Mouse (Mus musculus) intestine, embryonic 16.5 days (tissue): ENCODE measurements around the gene Pdk2. TPM values are rescaled to one million over a fixed set of nuclear protein-coding genes. Genes with fewer than 3 reads are reported as not detected.

Experiments
- ATAC-seq: fragments of 200-750 bp; cut with Nextera tagmentation; 2 replicates; pipeline ENCODE4 v1.8.0; 2017; ENCODE audit warnings: moderate TSS enrichment, moderate library complexity
- H3K27ac ChIP-seq: fragments of 300-500 bp; sonication (generic); 2 replicates; pipeline ENCODE4 v1.5.1; 2014; ENCODE audit warnings: mild to moderate bottlenecking, low read length
- H3K27me3 ChIP-seq: fragments of 300-500 bp; sonication (generic); replicated peaks from 2 replicates; pipeline ENCODE4 v1.6.1; 2014; ENCODE audit warnings: low read length, control low read depth, mixed read lengths; ENCODE audit not compliant: control insufficient read depth, insufficient read depth
- H3K36me3 ChIP-seq: fragments of 300-500 bp; sonication (generic); 2 replicates; pipeline ENCODE4 v1.6.1; 2014; ENCODE audit warnings: low read length, control low read depth; ENCODE audit not compliant: control insufficient read depth, insufficient read depth
- H3K4me1 ChIP-seq: fragments of 300-500 bp; sonication (generic); 2 replicates; pipeline ENCODE4 v1.6.1; 2014; ENCODE audit warnings: low read length, control low read depth, mixed read lengths; ENCODE audit not compliant: control insufficient read depth, insufficient read depth
- H3K4me2 ChIP-seq: fragments of 300-500 bp; sonication (generic); 2 replicates; pipeline ENCODE4 v1.6.1; 2014; ENCODE audit warnings: low read depth, low read length, control low read depth
- H3K4me3 ChIP-seq: fragments of 300-500 bp; sonication (generic); 2 replicates; pipeline ENCODE4 v1.5.1; 2014; ENCODE audit warnings: mild to moderate bottlenecking, low read length
- H3K9ac ChIP-seq: fragments of 300-500 bp; sonication (generic); 2 replicates; pipeline ENCODE4 v1.6.1; 2014; ENCODE audit warnings: low read depth, low read length
- H3K9me3 ChIP-seq: fragments of 300-500 bp; sonication (generic); 2 replicates; pipeline ENCODE4 v1.6.1; 2016; ENCODE audit warnings: low read length, control low read depth; ENCODE audit not compliant: control insufficient read depth
- WGBS: fragments of 180-500 bp; shearing (Covaris S2); extraction: QIAGEN DNeasy Blood & Tissue Kit; methylation state at CpG from one replicate; pipeline ENCODE4 v1.1.7; 2014; 5-methylcytosine and 5-hydroxymethylcytosine counted together
- polyA plus RNA-seq: library from polyadenylated mRNA; unstranded; fragments of >200 nt; fragmentation: Nextera tagmentation; extraction: Ambion mirVana; gene quantifications from 2 replicates; pipeline ENCODE4 v1.2.1, GENCODE M21; 2015

Gene Pdk2
- polyA plus RNA-seq, 1 experiment from 2014 or later: 42.2 TPM

DNA sequence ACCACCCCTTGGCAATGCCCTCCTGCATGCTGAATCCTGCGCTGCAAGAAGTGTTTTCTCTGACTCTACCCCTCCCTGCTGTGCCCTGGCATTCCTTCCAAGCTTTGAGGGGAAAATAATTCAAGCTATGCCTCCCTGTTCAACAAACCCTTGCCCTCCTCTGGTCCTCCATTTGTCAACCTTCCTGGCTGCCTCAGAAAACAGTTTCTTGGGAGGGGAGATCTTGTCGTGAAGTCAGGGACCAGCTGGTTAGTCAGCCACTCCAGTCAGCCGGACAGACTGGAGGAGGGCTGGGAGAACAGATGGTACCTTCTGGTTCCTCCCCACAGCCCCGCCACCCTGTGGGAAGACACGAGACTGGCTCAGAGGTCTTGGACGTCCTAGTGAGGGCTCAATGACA lies 3.8 kb downstream of the Pdk2 start:
- no peak overlapping the region for H3K27ac ChIP-seq
- no peak for ATAC-seq
- no peak overlapping the region for H3K4me3 ChIP-seq
- no peak overlapping the region for H3K4me2 ChIP-seq
- H3K36me3 ChIP-seq: peaks cover 2% of the 10 kb centered on the region; the same call in 1 of the 2 replicates
- no peaks in the 10 kb centered on the region for H3K9me3 ChIP-seq
- H3K9ac ChIP-seq: no peak overlapping the region
- peaks cover 37% of the 10 kb centered on the region for H3K4me1 ChIP-seq
- H3K27me3 ChIP-seq: no peaks in the 10 kb centered on the region
- whole genome bisulfite sequencing: 57% methylated on average over 6 of the region's 6 CpGs

DNA sequence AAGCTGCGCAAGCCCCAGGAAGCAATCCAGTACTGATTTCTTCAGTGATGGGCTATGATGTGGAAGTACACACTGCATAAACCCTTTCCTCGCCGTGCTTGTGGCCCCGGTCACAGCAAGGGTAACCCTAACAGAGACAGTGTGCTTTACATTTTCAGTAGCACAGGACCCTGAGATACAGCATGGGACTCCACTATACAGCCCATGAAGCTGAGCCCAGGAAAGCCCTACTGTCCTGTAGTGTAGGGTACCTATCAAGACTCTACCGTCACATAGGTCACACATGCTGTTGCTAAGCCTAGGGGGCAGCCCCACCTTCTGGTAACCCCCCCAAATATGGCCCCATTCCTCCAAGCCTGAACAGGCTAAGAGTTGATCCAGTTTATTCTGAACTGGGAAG lies 4.6 kb downstream of the Pdk2 start:
- H3K4me2 ChIP-seq: no peak overlapping the region
- ATAC-seq: no peak
- 0 out of 2 replicates have a peak overlapping the region, but pooled peaks have one; percentile 7 for H3K9ac ChIP-seq
- H3K27me3 ChIP-seq: no peaks in the 10 kb centered on the region
- WGBS: 95% methylated on average over 5 of the region's 5 CpGs
- peaks cover 2% of the 10 kb centered on the region; the same call in 1 of the 2 replicates for H3K36me3 ChIP-seq
- no peak overlapping the region for H3K4me3 ChIP-seq
- H3K27ac ChIP-seq: no peak overlapping the region
- peaks cover 33% of the 10 kb centered on the region for H3K4me1 ChIP-seq
- no peaks in the 10 kb centered on the region for H3K9me3 ChIP-seq

DNA sequence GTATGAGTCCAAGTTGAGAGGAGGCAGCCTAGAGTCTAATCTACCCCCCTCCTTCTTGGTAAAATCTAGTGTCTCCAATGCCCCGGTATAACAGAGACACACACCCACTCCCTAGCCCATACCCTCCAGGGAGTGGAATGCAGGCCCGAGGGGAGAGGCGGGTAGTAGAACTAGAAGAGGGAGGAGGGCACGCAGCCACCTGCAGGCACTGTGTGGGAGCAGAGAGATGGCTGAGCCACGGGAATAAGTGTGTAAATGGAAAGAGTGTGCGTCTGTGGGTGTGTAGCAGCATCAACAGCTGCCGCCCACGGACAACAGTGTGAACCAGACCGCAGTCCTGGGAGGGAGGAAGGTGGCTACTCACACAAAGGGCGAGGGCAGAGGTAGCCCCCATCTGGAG lies 6.3 kb downstream of the Pdk2 start:
- H3K4me3 ChIP-seq: no peak overlapping the region
- no peak for ATAC-seq
- H3K27me3 ChIP-seq: no peaks in the 10 kb centered on the region
- H3K9ac ChIP-seq: no peak overlapping the region
- 76% methylated on average over 10 of the region's 10 CpGs for WGBS
- H3K27ac ChIP-seq: no peak overlapping the region
- no peak overlapping the region for H3K4me2 ChIP-seq
- H3K36me3 ChIP-seq: peaks cover 2% of the 10 kb centered on the region; the same call in 1 of the 2 replicates
- peaks cover 26% of the 10 kb centered on the region for H3K4me1 ChIP-seq
- H3K9me3 ChIP-seq: no peaks in the 10 kb centered on the region

DNA sequence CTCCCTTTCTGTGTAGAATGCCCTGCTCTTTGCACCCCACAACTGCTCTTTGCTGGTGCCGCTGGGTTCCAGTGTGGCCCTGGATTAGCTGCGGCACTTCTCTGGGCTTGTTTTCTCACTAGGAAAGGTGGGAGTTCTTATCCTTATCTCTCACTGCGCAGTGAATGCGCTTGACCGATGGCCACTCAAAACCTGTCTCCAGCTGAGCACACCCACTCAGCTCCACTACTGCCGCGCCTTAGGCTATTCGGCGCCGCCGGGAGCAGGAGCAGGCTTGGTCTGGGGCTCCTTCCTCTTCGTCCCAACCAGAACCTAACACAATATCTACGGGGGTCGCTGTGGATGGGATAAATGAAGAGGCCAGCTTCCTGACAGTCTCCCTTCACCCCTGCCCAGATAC lies 7.5 kb downstream of the Pdk2 start:
- Histone ChIP-seq H3K9me3 (no peaks in the 10 kb centered on the region), H3K36me3 (peaks cover 2% of the 10 kb centered on the region; the same call in 1 of the 2 replicates), H3K9ac (0 out of 2 replicates have a peak overlapping the region, but pooled peaks have one; percentile 19), H3K4me3 (no peak overlapping the region), H3K4me1 (peaks cover 17% of the 10 kb centered on the region), H3K4me2 (no peak overlapping the region), H3K27ac (no peak overlapping the region; the same call in 1 of the 2 replicates), H3K27me3 (no peaks in the 10 kb centered on the region)
- WGBS: 38% methylated on average over 14 of the region's 14 CpGs
- peak; percentile 46 for ATAC-seq

DNA sequence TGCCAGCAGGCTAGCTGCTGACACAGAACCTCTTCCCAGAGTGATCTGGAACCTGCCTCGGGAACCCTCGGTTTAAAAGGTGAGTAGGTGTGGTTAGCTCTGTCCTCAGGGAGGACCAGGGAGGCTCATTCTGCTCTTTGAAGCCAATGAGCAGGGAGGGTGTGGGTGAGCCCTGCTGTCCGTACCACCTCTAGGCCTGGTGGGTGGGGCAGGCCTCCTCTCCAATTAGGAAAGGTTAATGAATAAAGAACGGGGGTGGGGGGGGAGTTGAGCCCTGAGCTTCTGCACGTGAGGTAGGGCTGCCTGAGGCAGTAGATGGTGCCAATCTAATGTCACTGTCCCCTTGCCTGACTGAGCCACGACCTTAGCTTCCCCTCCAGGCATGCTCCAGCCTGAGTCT lies 8.2 kb downstream of the Pdk2 start:
- peaks cover 12% of the 10 kb centered on the region for H3K4me1 ChIP-seq
- no peak overlapping the region for H3K9ac ChIP-seq
- no peak overlapping the region for H3K27ac ChIP-seq
- ATAC-seq: peak; percentile 57
- H3K4me3 ChIP-seq: no peak overlapping the region
- no peaks in the 10 kb centered on the region for H3K27me3 ChIP-seq
- H3K9me3 ChIP-seq: no peaks in the 10 kb centered on the region
- WGBS: 34% methylated on average over 6 of the region's 6 CpGs
- H3K4me2 ChIP-seq: no peak overlapping the region
- H3K36me3 ChIP-seq: peaks cover 2% of the 10 kb centered on the region; the same call in 1 of the 2 replicates

DNA sequence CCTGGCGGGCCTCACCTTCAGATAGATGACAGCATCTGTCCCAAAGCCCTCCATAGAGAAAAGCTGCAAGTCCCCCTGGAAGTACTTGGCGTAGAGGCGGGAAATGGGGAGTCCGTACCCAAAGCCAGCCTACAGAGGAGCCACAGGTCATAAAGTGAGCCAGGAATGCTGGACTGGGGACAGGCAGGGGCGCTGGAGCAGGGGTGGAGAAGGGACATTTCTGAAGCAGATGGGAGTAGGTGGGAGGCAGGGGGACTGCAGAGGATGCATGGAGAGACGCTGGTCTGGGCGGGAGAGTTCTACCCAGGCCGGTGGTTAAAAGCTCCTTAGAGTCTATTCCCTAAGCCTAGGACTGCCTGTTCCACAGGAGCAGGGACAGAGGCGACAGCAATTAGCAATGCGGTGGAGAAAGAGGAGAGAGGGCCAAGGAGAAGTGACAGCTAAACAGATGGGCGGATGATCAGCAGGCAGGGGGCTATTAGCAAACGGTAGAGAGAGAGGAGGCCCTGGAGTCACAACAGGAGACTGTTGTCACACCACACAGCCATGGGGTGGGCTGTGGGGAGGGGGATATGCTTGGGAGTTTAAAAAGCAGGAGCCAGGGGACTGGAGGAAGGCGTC lies 13.2 kb downstream of the Pdk2 start:
- Histone ChIP-seq H3K4me3 (no peak overlapping the region), H3K27me3 (no peaks in the 10 kb centered on the region), H3K9ac (no peak overlapping the region), H3K4me1 (peaks cover 1% of the 10 kb centered on the region; the same call in 1 of the 2 replicates), H3K27ac (no peak overlapping the region), H3K36me3 (no peaks in the 10 kb centered on the region), H3K9me3 (no peaks in the 10 kb centered on the region), H3K4me2 (no peak overlapping the region)
- WGBS: 43% methylated on average over 13 of the region's 13 CpGs
- no peak for ATAC-seq

DNA sequence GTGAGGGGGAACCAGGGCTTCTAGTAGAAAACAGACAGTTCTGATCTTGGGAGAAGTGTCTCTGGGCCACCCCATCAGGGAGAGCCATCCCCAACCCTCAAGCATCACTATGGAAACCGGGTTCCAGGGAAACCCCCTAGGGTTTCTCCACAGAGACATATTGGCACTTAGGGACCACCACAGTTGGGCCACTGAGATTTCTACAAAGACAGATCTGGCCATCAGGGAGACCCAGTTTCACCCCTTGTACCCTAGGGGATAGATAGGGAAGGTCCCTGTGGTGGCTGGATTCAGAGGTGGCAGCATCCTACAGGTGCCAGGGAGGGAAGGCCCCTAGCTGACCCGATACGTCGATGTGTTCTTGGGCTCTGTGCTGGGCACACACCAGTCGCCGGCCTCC lies 14.3 kb downstream of the Pdk2 start:
- no peak overlapping the region for H3K9ac ChIP-seq
- H3K4me2 ChIP-seq: no peak overlapping the region
- H3K4me1 ChIP-seq: no peaks in the 10 kb centered on the region
- H3K36me3 ChIP-seq: peaks cover 4% of the 10 kb centered on the region; the same call in 1 of the 2 replicates
- ATAC-seq: no peak
- H3K4me3 ChIP-seq: no peak overlapping the region
- H3K27ac ChIP-seq: no peak overlapping the region
- no peaks in the 10 kb centered on the region for H3K9me3 ChIP-seq
- H3K27me3 ChIP-seq: no peaks in the 10 kb centered on the region
- WGBS: 82% methylated on average over 6 of the region's 6 CpGs

DNA sequence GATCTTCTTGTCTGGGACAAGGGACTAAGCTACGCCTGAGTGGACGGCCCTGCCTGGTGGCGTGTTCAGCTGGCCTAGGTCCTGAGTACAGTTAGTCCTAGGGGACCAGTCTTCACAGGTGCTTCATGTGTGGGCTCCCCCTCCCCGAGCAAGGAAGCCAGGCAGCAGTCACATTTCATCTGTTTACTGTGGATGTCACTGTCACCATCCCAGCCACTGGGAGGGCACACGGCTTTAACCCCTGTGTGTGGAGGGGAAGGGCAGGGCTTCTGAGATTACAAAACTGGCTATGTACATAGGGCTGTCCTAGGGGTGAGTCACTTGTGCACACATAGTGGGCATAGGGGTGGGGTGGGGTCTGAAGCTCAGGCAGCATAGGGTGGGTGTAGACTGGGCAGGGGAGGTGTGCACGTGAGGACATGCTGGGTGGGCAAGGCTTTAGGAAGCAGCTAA lies 15.0 kb downstream of the Pdk2 start:
- no peaks in the 10 kb centered on the region for H3K4me1 ChIP-seq
- H3K36me3 ChIP-seq: peaks cover 4% of the 10 kb centered on the region; the same call in 1 of the 2 replicates
- H3K9ac ChIP-seq: no peak overlapping the region
- 65% methylated on average over 6 of the region's 6 CpGs for WGBS
- no peak overlapping the region for H3K4me3 ChIP-seq
- H3K9me3 ChIP-seq: no peaks in the 10 kb centered on the region
- 0 out of 2 replicates have a peak, but pooled peaks have one; percentile 19 for ATAC-seq
- no peaks in the 10 kb centered on the region for H3K27me3 ChIP-seq
- no peak overlapping the region for H3K27ac ChIP-seq
- no peak overlapping the region for H3K4me2 ChIP-seq

DNA sequence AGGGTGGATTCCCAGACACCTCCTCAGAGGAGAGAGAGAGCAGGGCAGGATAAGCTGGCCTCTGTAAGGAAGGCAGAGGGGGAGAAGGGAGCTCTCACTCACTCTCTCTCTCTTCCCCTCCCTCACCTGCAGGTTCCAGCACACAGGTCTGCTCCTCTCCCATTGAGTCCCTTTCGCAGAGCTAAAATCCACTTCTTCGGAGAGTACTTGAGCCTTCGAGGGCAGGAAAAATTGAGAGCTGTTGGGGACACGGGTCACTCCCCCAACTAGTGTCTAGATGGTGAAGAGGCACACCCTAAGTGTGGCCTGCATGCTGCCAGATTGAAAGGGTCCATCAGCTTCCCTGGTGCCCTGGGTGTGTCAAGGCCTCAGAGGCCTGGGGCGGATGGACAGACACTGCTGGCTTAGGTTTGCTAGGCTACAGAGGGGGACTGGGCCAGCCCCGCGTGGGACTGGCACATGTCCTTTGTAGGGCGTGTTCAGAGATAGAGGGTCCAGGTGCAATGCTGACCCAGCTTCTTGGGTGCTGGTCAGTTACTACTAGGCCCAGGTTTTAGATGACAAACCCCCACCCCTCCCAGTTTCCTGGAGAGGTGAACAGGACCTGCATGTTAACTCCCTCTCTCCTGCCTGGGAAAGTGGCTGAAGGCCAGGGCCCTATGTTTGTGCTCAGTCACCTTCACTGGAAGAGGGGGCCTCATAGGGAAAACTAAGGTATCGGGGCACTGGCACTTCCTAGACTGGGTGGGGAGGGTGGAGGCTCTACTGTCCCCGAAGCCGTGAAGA lies 15.7 kb downstream of the Pdk2 start:
- H3K9me3 ChIP-seq: no peaks in the 10 kb centered on the region
- no peak overlapping the region for H3K4me2 ChIP-seq
- H3K27me3 ChIP-seq: no peaks in the 10 kb centered on the region
- no peak for ATAC-seq
- no peak overlapping the region for H3K27ac ChIP-seq
- no peak overlapping the region for H3K4me3 ChIP-seq
- H3K36me3 ChIP-seq: peaks cover 4% of the 10 kb centered on the region; the same call in 1 of the 2 replicates
- no peaks in the 10 kb centered on the region for H3K4me1 ChIP-seq
- H3K9ac ChIP-seq: no peak overlapping the region
- WGBS: 84% methylated on average over 11 of the region's 11 CpGs
